Mouse (Mus musculus) heart, adult 2 months (tissue): ENCODE measurements around the gene Shroom3. TPM values are rescaled to one million over a fixed set of nuclear protein-coding genes. Genes with fewer than 3 reads are reported as not detected.

Experiments
- DNase-seq, 2 experiments: peaks; one replicate each; pipeline ENCODE4 v3.0.0; 2021
- H3K27ac ChIP-seq: fragments of 200-600 bp; 2 replicates; pipeline ENCODE4 v1.8.1; 2022
- H3K27me3 ChIP-seq: fragments of 200-500 bp; 2 replicates; pipeline ENCODE4 v1.6.1; 2012; ENCODE audit warnings: mild to moderate bottlenecking, low read length, inconsistent platforms, mixed read lengths; ENCODE audit not compliant: control insufficient read depth, insufficient read depth
- H3K36me3 ChIP-seq: fragments of 200-500 bp; 2 replicates; pipeline ENCODE4 v1.6.1; 2012; ENCODE audit warnings: low read length, inconsistent platforms; ENCODE audit not compliant: control insufficient read depth, insufficient read depth
- H3K4me1 ChIP-seq: fragments of 200-500 bp; 2 replicates; pipeline ENCODE4 v1.6.1; 2011; ENCODE audit warnings: low read length; ENCODE audit not compliant: control insufficient read depth, insufficient read depth
- H3K4me3 ChIP-seq: fragments of 200-600 bp; 2 replicates; pipeline ENCODE4 v1.8.1; 2022
- H3K79me2 ChIP-seq: fragments of 200-500 bp; replicated peaks from 2 replicates; pipeline ENCODE4 v1.6.1; 2012; ENCODE audit warnings: mild to moderate bottlenecking, inconsistent platforms, low read length, moderate library complexity, mixed read lengths; ENCODE audit not compliant: control insufficient read depth, insufficient read depth
- H3K9ac ChIP-seq: fragments of 200-500 bp; 2 replicates; pipeline ENCODE4 v1.6.1; 2012; ENCODE audit warnings: low read depth, mild to moderate bottlenecking, control low read depth, inconsistent platforms, low read length, mixed read lengths
- CTCF ChIP-seq: fragments of 200-600 bp; IDR thresholded peaks from 2 replicates; pipeline ENCODE4 v1.8.1; 2022; ENCODE audit warnings: antibody characterized with exemption, mild to moderate bottlenecking, moderate library complexity
- EP300 ChIP-seq: fragments of 200-500 bp; IDR thresholded peaks from 2 replicates; pipeline ENCODE4 v1.6.1; 2011; ENCODE audit warnings: low read depth, low read length, control low read depth; ENCODE audit not compliant: insufficient read depth
- POLR2A ChIP-seq: fragments of 200-500 bp; IDR thresholded peaks from 2 replicates; pipeline ENCODE4 v1.6.1; 2011; ENCODE audit warnings: mild to moderate bottlenecking, low read depth, low read length, control low read depth; ENCODE audit not compliant: insufficient read depth
- WGBS: fragments of 180-500 bp; shearing (Covaris S2); methylation state at CpG from one replicate; pipeline ENCODE4 v1.1.7; 2018; 5-methylcytosine and 5-hydroxymethylcytosine counted together
- intact Hi-C: fragments of 180-260 bp; cut with DNase I; formaldehyde crosslinking; loops from one replicate; pipeline ENCODE4 v1.15.1; 2025
- polyA plus RNA-seq: library from polyadenylated mRNA; depleted of rRNA; stranded (reverse); fragments of >200 nt; gene quantifications from 2 replicates; pipeline ENCODE4 v1.2.3, GENCODE M21; 2012
- total RNA-seq, 2 experiments: library from RNA; stranded (reverse); gene quantifications; 2 replicates each; pipeline ENCODE4 v1.2.3; 2021

Shroom3 gene
- total and polyA plus RNA-seq, 3 experiments, result 32.8 to 38.5 (median 32.8) TPM

DNA sequence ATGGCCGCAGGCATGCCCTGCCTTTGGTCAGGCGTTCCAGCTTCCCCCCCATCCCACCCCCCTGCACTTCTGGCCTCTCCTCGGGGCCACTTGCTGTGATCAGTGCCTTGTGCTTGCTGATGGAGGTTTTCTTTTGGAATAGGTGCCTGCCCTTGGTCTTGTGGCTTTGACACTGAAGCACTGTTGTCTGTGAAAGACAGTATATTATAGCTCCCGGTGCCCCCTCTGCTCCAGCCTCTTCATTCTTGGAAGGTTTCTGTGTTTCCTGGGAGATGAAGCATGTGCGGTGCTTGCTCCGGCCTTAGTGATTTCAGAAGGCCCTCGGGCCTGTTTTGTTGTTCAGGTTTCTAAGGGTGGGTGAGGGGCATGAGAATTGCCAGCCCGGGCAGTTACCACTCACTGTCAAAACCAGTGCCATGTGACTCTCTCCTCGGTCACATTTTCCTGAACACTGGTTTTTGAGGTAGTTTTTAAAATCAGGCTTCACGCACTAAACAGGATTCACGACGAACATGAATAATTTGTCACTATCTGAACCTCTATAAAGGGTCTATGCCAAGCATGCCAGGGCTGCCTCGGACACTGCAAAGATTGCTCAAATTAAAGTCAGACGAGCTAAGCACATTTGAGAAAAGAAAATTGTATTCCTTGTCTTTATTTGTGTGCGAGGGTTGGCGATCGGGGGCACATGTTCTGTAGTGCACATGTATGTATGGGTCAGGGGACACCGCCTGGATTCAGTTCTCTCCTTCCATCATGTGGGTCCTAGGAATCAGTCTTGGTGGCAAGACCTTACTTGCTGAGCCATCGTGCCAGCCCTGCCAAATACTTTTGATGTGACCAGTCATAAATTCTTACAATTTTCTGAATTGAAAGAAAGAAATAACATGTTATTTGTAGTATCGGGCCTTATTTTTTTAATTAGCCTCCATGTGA is 160.9 kb downstream of the Shroom3 start:
- H3K27ac ChIP-seq, result no peak overlapping the region
- no peak overlapping the region for H3K9ac ChIP-seq
- H3K79me2 ChIP-seq, result no peaks in the 10 kb centered on the region
- intact Hi-C loops, result no loop called here
- H3K4me1 ChIP-seq, result peaks cover 9% of the 10 kb centered on the region
- TF ChIP-seq CTCF (no peak), POLR2A (no peak), EP300 (no peak)
- no peak overlapping the region for H3K4me3 ChIP-seq
- no peak for DNase-seq
- peaks cover 7% of the 10 kb centered on the region; the same call in 1 of the 2 replicates for H3K36me3 ChIP-seq
- WGBS, result 78% methylated on average over 20 of the region's 20 CpGs
- no peaks in the 10 kb centered on the region for H3K27me3 ChIP-seq

- Histone ChIP-seq H3K27ac (no peak overlapping the region), H3K27me3 (no peaks in the 10 kb centered on the region), H3K4me3 (no peak overlapping the region), H3K4me1 (peaks cover 3% of the 10 kb centered on the region; the same call in 1 of the 2 replicates), H3K79me2 (no peaks in the 10 kb centered on the region), H3K9ac (no peak overlapping the region), H3K36me3 (no peaks in the 10 kb centered on the region)
- intact Hi-C loops, result no loop called here
- peak in 1 of 2 experiments; percentile 23 for DNase-seq
- no peak for TF ChIP-seq EP300
- TF ChIP-seq POLR2A, result no peak
- TF ChIP-seq CTCF, result no peak
- 74% methylated on average over 6 of the region's 6 CpGs for WGBS
Observed at GRCm38 (mm10) chr5:92849743-92850142, 166.5 kb downstream of the Shroom3 start.

- intact Hi-C loops, result no loop called here
- no peak overlapping the region for H3K27ac ChIP-seq
- 80% methylated on average over 3 of the region's 3 CpGs for WGBS
Observed at GRCm38 (mm10) chr5:92850925-92851324, 167.7 kb downstream of the Shroom3 start.

GRCm38 (mm10) chr5:92854983-92855382 is 171.7 kb downstream of the Shroom3 start:
- TF ChIP-seq POLR2A (no peak), CTCF (no peak), EP300 (no peak)
- Histone ChIP-seq H3K9ac (no peak overlapping the region), H3K27ac (peak overlapping the region; percentile 36; the same call in 1 of the 2 replicates), H3K4me3 (no peak overlapping the region), H3K79me2 (no peaks in the 10 kb centered on the region), H3K36me3 (no peaks in the 10 kb centered on the region), H3K27me3 (no peaks in the 10 kb centered on the region), H3K4me1 (peaks cover 9% of the 10 kb centered on the region)
- WGBS, result 52% methylated on average over 4 of the region's 4 CpGs
- intact Hi-C loops, result loop anchor here (5.0 kb wide), 2 partner anchors 42 to 43 kb away; no protein-coding TSS in a partner anchor
- DNase-seq, result peak in 1 of 2 experiments; percentile 46

More at GRCm38 (mm10) chr5:92850925-92851324, 167.7 kb downstream of the Shroom3 start:
- no peak for TF ChIP-seq POLR2A
- no peak for TF ChIP-seq CTCF
- no peak for TF ChIP-seq EP300
- Histone ChIP-seq H3K4me1 (peaks cover 5% of the 10 kb centered on the region; the same call in 1 of the 2 replicates), H3K36me3 (no peaks in the 10 kb centered on the region), H3K79me2 (no peaks in the 10 kb centered on the region), H3K4me3 (no peak overlapping the region), H3K9ac (no peak overlapping the region), H3K27me3 (no peaks in the 10 kb centered on the region)
- DNase-seq, result no peak

DNA sequence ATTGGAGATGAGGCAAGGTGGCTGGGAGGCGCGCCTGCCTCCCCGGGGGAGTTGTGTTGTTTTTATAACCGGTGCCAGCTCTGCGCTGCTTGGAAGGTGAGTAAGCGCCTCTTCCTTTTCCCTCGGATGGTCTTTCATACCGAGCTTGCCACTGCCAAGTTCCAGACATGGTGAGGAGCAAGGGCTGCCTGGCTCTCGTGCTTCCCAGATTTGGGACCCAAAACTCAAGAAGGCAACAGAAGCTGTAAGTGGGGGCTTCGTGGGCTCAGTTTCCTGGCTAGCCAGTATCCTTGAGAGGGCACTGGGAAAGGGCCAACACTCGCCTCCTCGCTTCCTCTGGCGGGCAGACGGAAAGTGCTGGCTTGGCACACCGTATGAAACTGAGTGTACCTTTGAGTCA is 173.1 kb downstream of the Shroom3 start:
- DNase-seq, result peak; percentile 55 to 67
- peaks cover 9% of the 10 kb centered on the region for H3K4me1 ChIP-seq
- H3K36me3 ChIP-seq, result no peaks in the 10 kb centered on the region
- H3K4me3 ChIP-seq, result peak overlapping the region; percentile 36
- H3K79me2 ChIP-seq, result no peaks in the 10 kb centered on the region
- TF ChIP-seq EP300 (no peak), POLR2A (no peak), CTCF (no peak)
- intact Hi-C loops, result loop anchor here (5.0 kb wide), 2 partner anchors 41 to 44 kb away; no protein-coding TSS in a partner anchor
- 13% methylated on average over 15 of the region's 15 CpGs for WGBS
- peak overlapping the region; percentile 17; the same call in 1 of the 2 replicates for H3K9ac ChIP-seq
- peak overlapping the region; percentile 76 for H3K27ac ChIP-seq
- no peaks in the 10 kb centered on the region for H3K27me3 ChIP-seq
